Mouse (Mus musculus) heart, embryonic 14.5 days (tissue): ENCODE results near the gene Slc4a7. TPM values are rescaled to one million over a fixed set of nuclear protein-coding genes. Genes with fewer than 3 reads are reported as not detected.

ENCODE experiments used
- ATAC-seq: fragments of 200-750 bp; cut with Nextera tagmentation; 2 replicates; pipeline ENCODE4 v1.8.0; 2017; ENCODE audit warnings: low read depth, moderate TSS enrichment; ENCODE audit not compliant: insufficient number of reproducible peaks, insufficient read depth, low FRiP score
- H3K27ac ChIP-seq, 2 experiments: fragments of 200-500 bp in 1 of 2; fragments of 300-500 bp in 1 of 2; sonication (generic) in 1 of 2; replicated peaks in 1 of 2; 2 replicates each; pipeline ENCODE4 v1.5.1; 2012 to 2014; ENCODE audit warnings: low read depth in 2 of 2, low read length in 2 of 2, control low read depth in 1 of 2, mild to moderate bottlenecking in 1 of 2, mixed read lengths in 1 of 2; ENCODE audit not compliant: control insufficient read depth in 1 of 2, insufficient read depth in 1 of 2
- H3K27me3 ChIP-seq: fragments of 300-500 bp; sonication (generic); 2 replicates; pipeline ENCODE4 v1.6.1; 2014; ENCODE audit warnings: mild to moderate bottlenecking, low read length, control low read depth; ENCODE audit not compliant: control insufficient read depth, insufficient read depth
- H3K36me3 ChIP-seq: fragments of 300-500 bp; sonication (generic); 2 replicates; pipeline ENCODE4 v1.6.1; 2014; ENCODE audit warnings: mild to moderate bottlenecking, control low read depth, low read length, mixed read lengths; ENCODE audit not compliant: control insufficient read depth, insufficient read depth
- H3K4me1 ChIP-seq, 2 experiments: fragments of 200-500 bp in 1 of 2; fragments of 300-500 bp in 1 of 2; sonication (generic) in 1 of 2; 2 replicates each; pipeline ENCODE4 v1.6.1; 2012 to 2014; ENCODE audit warnings: low read length in 2 of 2, control low read depth in 1 of 2, mixed read lengths in 1 of 2; ENCODE audit not compliant: control insufficient read depth in 2 of 2, insufficient read depth in 2 of 2
- H3K4me2 ChIP-seq: fragments of 300-500 bp; sonication (generic); 2 replicates; pipeline ENCODE4 v1.6.1; 2014; ENCODE audit warnings: mild to moderate bottlenecking, low read length
- H3K4me3 ChIP-seq, 2 experiments: fragments of 200-500 bp in 1 of 2; fragments of 300-500 bp in 1 of 2; sonication (generic) in 1 of 2; 2 replicates each; pipeline ENCODE4 v1.5.1; 2012 to 2014; ENCODE audit warnings: low read length in 2 of 2, mild to moderate bottlenecking in 2 of 2, control low read depth in 1 of 2, low read depth in 1 of 2, moderate library complexity in 1 of 2; ENCODE audit not compliant: control insufficient read depth in 1 of 2, insufficient read depth in 1 of 2
- H3K9ac ChIP-seq: fragments of 300-500 bp; sonication (generic); 2 replicates; pipeline ENCODE4 v1.6.1; 2014; ENCODE audit warnings: mild to moderate bottlenecking, low read length
- H3K9me3 ChIP-seq: fragments of 300-500 bp; sonication (generic); 2 replicates; pipeline ENCODE4 v1.6.1; 2016; ENCODE audit warnings: low read length, control low read depth; ENCODE audit not compliant: control insufficient read depth
- WGBS: fragments of 180-500 bp; shearing (Covaris S2); extraction: QIAGEN DNeasy Blood & Tissue Kit; methylation state at CpG from one replicate; pipeline ENCODE4 v1.1.7; 2014; 5-methylcytosine and 5-hydroxymethylcytosine counted together
- polyA plus RNA-seq: library from polyadenylated mRNA; unstranded; fragments of >200 nt; fragmentation: Nextera tagmentation; extraction: Ambion mirVana; gene quantifications from 2 replicates; pipeline ENCODE4 v1.2.1, GENCODE M21; 2014

The Slc4a7 gene
- polyA plus RNA-seq, result 12.6 and 13.1 TPM in 2 replicates

GRCm38 (mm10) chr14:14701710-14702329, at the start of gene Slc4a7:
TSS of gene Slc4a7 (plus strand) at chr14:14702279.
- H3K27ac ChIP-seq, result peak within 1 kb of the TSS; percentile 92 to 95
- no peaks in the 10 kb centered on the region for H3K27me3 ChIP-seq
- peak within 1 kb of the TSS; percentile 77 for H3K4me2 ChIP-seq
- H3K9ac ChIP-seq, result peak within 1 kb of the TSS; percentile 95
- H3K4me1 ChIP-seq, result peaks cover 0 to 12% of the 10 kb centered on the region in 2 experiments; a peak in 2 of 4 replicates
- H3K4me3 ChIP-seq, result peak within 1 kb of the TSS; percentile 85 to 91
- no peak for ATAC-seq
- no peaks in the 10 kb centered on the region for H3K36me3 ChIP-seq
- WGBS, result 62% methylated on average over 5 of the region's 5 CpGs
- no peaks in the 10 kb centered on the region for H3K9me3 ChIP-seq

- no peak for ATAC-seq
- no peak overlapping the region for H3K4me3 ChIP-seq
- no peaks in the 10 kb centered on the region for H3K36me3 ChIP-seq
- H3K4me2 ChIP-seq, result no peak overlapping the region
- H3K9me3 ChIP-seq, result no peaks in the 10 kb centered on the region
- H3K27ac ChIP-seq, result no peak overlapping the region
- no peaks in the 10 kb centered on the region for H3K27me3 ChIP-seq
- no peak overlapping the region for H3K9ac ChIP-seq
- WGBS, result 69% methylated on average over 1 of the region's 1 CpGs
- H3K4me1 ChIP-seq, result no peaks in the 10 kb centered on the region
These were observed 31.5 kb upstream of the Slc4a7 start for GRCm38 (mm10) chr14:14670597-14670996.

- H3K4me2 ChIP-seq, result no peak overlapping the region
- no peak overlapping the region for H3K9ac ChIP-seq
- H3K4me1 ChIP-seq, result no peaks in the 10 kb centered on the region
- H3K9me3 ChIP-seq, result no peaks in the 10 kb centered on the region
- no peak overlapping the region for H3K4me3 ChIP-seq
- 60% methylated on average over 4 of the region's 4 CpGs for WGBS
- H3K36me3 ChIP-seq, result no peaks in the 10 kb centered on the region
- no peak overlapping the region for H3K27ac ChIP-seq
- ATAC-seq, result no peak
- no peaks in the 10 kb centered on the region for H3K27me3 ChIP-seq
These were observed 20.5 kb upstream of the Slc4a7 start for GRCm38 (mm10) chr14:14681611-14682010.

GRCm38 (mm10) chr14:14684771-14685170, 17.3 kb upstream of the Slc4a7 start:
- Histone ChIP-seq H3K9me3 (no peaks in the 10 kb centered on the region), H3K27ac (no peak overlapping the region), H3K4me3 (no peak overlapping the region), H3K4me1 (no peaks in the 10 kb centered on the region), H3K9ac (no peak overlapping the region), H3K27me3 (no peaks in the 10 kb centered on the region), H3K36me3 (no peaks in the 10 kb centered on the region), H3K4me2 (no peak overlapping the region)
- 72% methylated on average over 4 of the region's 4 CpGs for WGBS
- ATAC-seq, result no peak

- 66% methylated on average over 7 of the region's 7 CpGs for WGBS
- ATAC-seq, result no peak
- no peak overlapping the region for H3K4me2 ChIP-seq
- H3K9me3 ChIP-seq, result no peaks in the 10 kb centered on the region
- no peak overlapping the region for H3K9ac ChIP-seq
- H3K27ac ChIP-seq, result no peak overlapping the region
- H3K4me3 ChIP-seq, result no peak overlapping the region
- H3K4me1 ChIP-seq, result no peaks in the 10 kb centered on the region
- no peaks in the 10 kb centered on the region for H3K36me3 ChIP-seq
- H3K27me3 ChIP-seq, result no peaks in the 10 kb centered on the region
These were observed 16.0 kb upstream of the Slc4a7 start for GRCm38 (mm10) chr14:14686101-14686551.

GRCm38 (mm10) chr14:14687258-14687890, 14.7 kb upstream of the Slc4a7 start:
- no peaks in the 10 kb centered on the region for H3K27me3 ChIP-seq
- no peak overlapping the region for H3K4me2 ChIP-seq
- H3K4me1 ChIP-seq, result no peaks in the 10 kb centered on the region
- H3K27ac ChIP-seq, result no peak overlapping the region
- H3K9ac ChIP-seq, result no peak overlapping the region
- H3K4me3 ChIP-seq, result no peak overlapping the region
- WGBS, result 62% methylated on average over 7 of the region's 7 CpGs
- no peaks in the 10 kb centered on the region for H3K36me3 ChIP-seq
- H3K9me3 ChIP-seq, result no peaks in the 10 kb centered on the region
- ATAC-seq, result no peak

- peak; percentile 97 for ATAC-seq
- Histone ChIP-seq H3K27me3 (no peaks in the 10 kb centered on the region), H3K4me3 (peak overlapping the region; percentile 85 to 91), H3K4me2 (peak overlapping the region; percentile 77), H3K36me3 (no peaks in the 10 kb centered on the region), H3K4me1 (peaks cover 0 to 12% of the 10 kb centered on the region in 2 experiments; a peak in 2 of 4 replicates), H3K9me3 (no peaks in the 10 kb centered on the region), H3K27ac (peak overlapping the region; percentile 92 to 95), H3K9ac (peak overlapping the region; percentile 95)
- WGBS, result under 1% methylated on average over 55 of the region's 85 CpGs
These were observed 593 bp downstream of the Slc4a7 start for GRCm38 (mm10) chr14:14702399-14703345.
